Mouse (Mus musculus): ENCODE data around the gene Dppa2. TPM values are rescaled to one million over a fixed set of nuclear protein-coding genes. Genes with fewer than 3 reads are reported as not detected.

The Dppa2 gene
- polyA plus RNA-seq, 1 experiment from 2014 or later: 0.21 TPM

GRCm38 (mm10) chr16:48315294-48315693 is 11.6 kb downstream of the Dppa2 start:
- TF ChIP-seq CTCF (IDR thresholded peaks at IDR 0.05; ENCODE audit: low read depth): no peak

GRCm38 (mm10) chr16:48320781-48321180 is 17.1 kb downstream of the Dppa2 start:
- 96% methylated on average over 6 of the region's 6 CpGs for WGBS
- no peak overlapping the region for H3K4me2 ChIP-seq
- no peak overlapping the region for H3K9ac ChIP-seq
- H3K36me3 ChIP-seq (ENCODE audit: insufficient read depth): no peaks in the 10 kb centered on the region
- TF ChIP-seq CTCF (IDR thresholded peaks at IDR 0.05; ENCODE audit: low read depth): peak; percentile 35
- H3K4me3 ChIP-seq (ENCODE audit: low read depth, low read length): no peak overlapping the region
- no peak overlapping the region for H3K27ac ChIP-seq (ENCODE audit: low read depth)
- no peaks in the 10 kb centered on the region for H3K27me3 ChIP-seq (ENCODE audit: insufficient read depth, low read length)
- ATAC-seq (ENCODE audit: insufficient read depth): no peak
- H3K9me3 ChIP-seq (ENCODE audit: low read depth, low read length): no peaks in the 10 kb centered on the region
- DNase-seq: no peak
- no peaks in the 10 kb centered on the region for H3K4me1 ChIP-seq (ENCODE audit: insufficient read depth)

More at GRCm38 (mm10) chr16:48315294-48315693, 11.6 kb downstream of the Dppa2 start:
- no peak overlapping the region for H3K4me2 ChIP-seq
- H3K4me1 ChIP-seq (ENCODE audit: insufficient read depth): no peaks in the 10 kb centered on the region
- no peaks in the 10 kb centered on the region for H3K27me3 ChIP-seq (ENCODE audit: insufficient read depth, low read length)
- H3K9ac ChIP-seq: no peak overlapping the region
- 92% methylated on average over 3 of the region's 3 CpGs for WGBS
- ATAC-seq (ENCODE audit: insufficient read depth) (no peak), DNase-seq (no peak)
- H3K27ac ChIP-seq (ENCODE audit: low read depth): no peak overlapping the region
- no peak overlapping the region for H3K4me3 ChIP-seq (ENCODE audit: low read depth, low read length)
- no peaks in the 10 kb centered on the region for H3K36me3 ChIP-seq (ENCODE audit: insufficient read depth)
- no peaks in the 10 kb centered on the region for H3K9me3 ChIP-seq (ENCODE audit: low read depth, low read length)

GRCm38 (mm10) chr16:48323133-48323532 is 19.4 kb downstream of the Dppa2 start:
- Histone ChIP-seq H3K9me3 (ENCODE audit: low read depth, low read length) (no peaks in the 10 kb centered on the region), H3K4me2 (no peak overlapping the region), H3K4me1 (ENCODE audit: insufficient read depth) (no peaks in the 10 kb centered on the region), H3K9ac (no peak overlapping the region), H3K27me3 (ENCODE audit: insufficient read depth, low read length) (no peaks in the 10 kb centered on the region), H3K27ac (ENCODE audit: low read depth) (no peak overlapping the region), H3K36me3 (ENCODE audit: insufficient read depth) (no peaks in the 10 kb centered on the region), H3K4me3 (ENCODE audit: low read depth, low read length) (no peak overlapping the region)
- WGBS: 67% methylated on average over 6 of the region's 6 CpGs
- no peak for TF ChIP-seq CTCF (IDR thresholded peaks at IDR 0.05; ENCODE audit: low read depth)
- ATAC-seq (ENCODE audit: insufficient read depth): no peak
- DNase-seq: no peak

GRCm38 (mm10) chr16:48323602-48324345 is 20.1 kb downstream of the Dppa2 start:
- Histone ChIP-seq H3K4me1 (ENCODE audit: insufficient read depth) (no peaks in the 10 kb centered on the region), H3K4me2 (no peak overlapping the region), H3K27ac (ENCODE audit: low read depth) (no peak overlapping the region), H3K9ac (no peak overlapping the region), H3K27me3 (ENCODE audit: insufficient read depth, low read length) (no peaks in the 10 kb centered on the region), H3K9me3 (ENCODE audit: low read depth, low read length) (no peaks in the 10 kb centered on the region), H3K4me3 (ENCODE audit: low read depth, low read length) (no peak overlapping the region), H3K36me3 (ENCODE audit: insufficient read depth) (no peaks in the 10 kb centered on the region)
- 82% methylated on average over 8 of the region's 8 CpGs for WGBS
- ATAC-seq (ENCODE audit: insufficient read depth) (no peak), DNase-seq (no peak)
- no peak for TF ChIP-seq CTCF (IDR thresholded peaks at IDR 0.05; ENCODE audit: low read depth)

- ATAC-seq (ENCODE audit: insufficient read depth): no peak
- TF ChIP-seq CTCF (IDR thresholded peaks at IDR 0.05; ENCODE audit: low read depth): no peak
Observed at GRCm38 (mm10) chr16:48326903-48327302, 23.2 kb downstream of the Dppa2 start.

GRCm38 (mm10) chr16:48328420-48328819 is 24.7 kb downstream of the Dppa2 start:
- H3K4me2 ChIP-seq: no peak overlapping the region
- H3K4me1 ChIP-seq (ENCODE audit: insufficient read depth): no peaks in the 10 kb centered on the region
- TF ChIP-seq CTCF (IDR thresholded peaks at IDR 0.05; ENCODE audit: low read depth): no peak; the same call in 1 of the 2 replicates
- no peak overlapping the region for H3K4me3 ChIP-seq (ENCODE audit: low read depth, low read length)
- no peak overlapping the region for H3K9ac ChIP-seq
- no peak overlapping the region for H3K27ac ChIP-seq (ENCODE audit: low read depth)
- H3K36me3 ChIP-seq (ENCODE audit: insufficient read depth): no peaks in the 10 kb centered on the region
- no peaks in the 10 kb centered on the region for H3K9me3 ChIP-seq (ENCODE audit: low read depth, low read length)
- H3K27me3 ChIP-seq (ENCODE audit: insufficient read depth, low read length): no peaks in the 10 kb centered on the region
- 95% methylated on average over 2 of the region's 2 CpGs for WGBS
- ATAC-seq (ENCODE audit: insufficient read depth) (no peak), DNase-seq (no peak)

More at GRCm38 (mm10) chr16:48326903-48327302, 23.2 kb downstream of the Dppa2 start:
- no peak overlapping the region for H3K4me2 ChIP-seq
- no peak for DNase-seq
- no peak overlapping the region for H3K9ac ChIP-seq
- WGBS: 29% methylated on average over 5 of the region's 5 CpGs
- no peaks in the 10 kb centered on the region for H3K27me3 ChIP-seq (ENCODE audit: insufficient read depth, low read length)
- no peak overlapping the region for H3K27ac ChIP-seq (ENCODE audit: low read depth)
- H3K9me3 ChIP-seq (ENCODE audit: low read depth, low read length): no peaks in the 10 kb centered on the region
- no peaks in the 10 kb centered on the region for H3K36me3 ChIP-seq (ENCODE audit: insufficient read depth)
- H3K4me3 ChIP-seq (ENCODE audit: low read depth, low read length): no peak overlapping the region
- H3K4me1 ChIP-seq (ENCODE audit: insufficient read depth): no peaks in the 10 kb centered on the region

GRCm38 (mm10) chr16:48331822-48332221 is 28.1 kb downstream of the Dppa2 start:
- H3K27ac ChIP-seq (ENCODE audit: low read depth): no peak overlapping the region
- H3K9ac ChIP-seq: no peak overlapping the region
- H3K9me3 ChIP-seq (ENCODE audit: low read depth, low read length): no peaks in the 10 kb centered on the region
- no peak overlapping the region for H3K4me3 ChIP-seq (ENCODE audit: low read depth, low read length)
- DNase-seq (no peak), ATAC-seq (ENCODE audit: insufficient read depth) (no peak)
- H3K4me2 ChIP-seq: no peak overlapping the region
- no peaks in the 10 kb centered on the region for H3K27me3 ChIP-seq (ENCODE audit: insufficient read depth, low read length)
- H3K36me3 ChIP-seq (ENCODE audit: insufficient read depth): no peaks in the 10 kb centered on the region
- WGBS: 76% methylated on average over 3 of the region's 3 CpGs
- H3K4me1 ChIP-seq (ENCODE audit: insufficient read depth): no peaks in the 10 kb centered on the region
- TF ChIP-seq CTCF (IDR thresholded peaks at IDR 0.05; ENCODE audit: low read depth): no peak
